Mouse (Mus musculus) liver, embryonic 13.5 days (tissue): ENCODE results near the gene Txnip. TPM values are rescaled to one million over a fixed set of nuclear protein-coding genes. Genes with fewer than 3 reads are reported as not detected.

Source experiments
- ATAC-seq: fragments of 200-750 bp; cut with Nextera tagmentation; 2 replicates; pipeline ENCODE4 v1.8.0; 2017; ENCODE audit warnings: low read depth, mild to moderate bottlenecking, moderate number of reproducible peaks, moderate library complexity
- DNase-seq: peaks from one replicate; pipeline ENCODE4 v3.0.0; 2022
- H3K27ac ChIP-seq: fragments of 300-500 bp; sonication (generic); 2 replicates; pipeline ENCODE4 v1.5.1; 2015; ENCODE audit warnings: moderate library complexity, mild to moderate bottlenecking, inconsistent platforms
- H3K27me3 ChIP-seq: fragments of 300-500 bp; sonication (generic); 2 replicates; pipeline ENCODE4 v1.6.1; 2015; ENCODE audit warnings: mild to moderate bottlenecking, inconsistent platforms
- H3K36me3 ChIP-seq: fragments of 300-500 bp; sonication (generic); 2 replicates; pipeline ENCODE4 v1.6.1; 2015; ENCODE audit warnings: mild to moderate bottlenecking, inconsistent platforms
- H3K4me1 ChIP-seq: fragments of 300-500 bp; sonication (generic); replicated peaks from 2 replicates; pipeline ENCODE4 v1.6.1; 2015; ENCODE audit warnings: inconsistent platforms
- H3K4me2 ChIP-seq: fragments of 300-500 bp; sonication (generic); 2 replicates; pipeline ENCODE4 v1.6.1; 2015; ENCODE audit warnings: inconsistent platforms, mild to moderate bottlenecking, moderate library complexity
- H3K4me3 ChIP-seq: fragments of 300-500 bp; sonication (generic); replicated peaks from 2 replicates; pipeline ENCODE4 v1.5.1; 2015; ENCODE audit warnings: mild to moderate bottlenecking, inconsistent platforms
- H3K9ac ChIP-seq: fragments of 300-500 bp; sonication (generic); 2 replicates; pipeline ENCODE4 v1.6.1; 2015; ENCODE audit warnings: mild to moderate bottlenecking, inconsistent platforms
- H3K9me3 ChIP-seq: fragments of 300-500 bp; sonication (generic); replicated peaks from 2 replicates; pipeline ENCODE4 v1.6.1; 2016; ENCODE audit warnings: inconsistent platforms
- WGBS: fragments of 180-500 bp; shearing (Covaris S2); methylation state at CpG from one replicate; pipeline ENCODE4 v1.1.7; 2015; ENCODE audit not compliant: insufficient replicate concordance; 5-methylcytosine and 5-hydroxymethylcytosine counted together
- polyA plus RNA-seq: library from polyadenylated mRNA; unstranded; fragments of >200 nt; fragmentation: Nextera tagmentation; extraction: Ambion mirVana; gene quantifications from 2 replicates; pipeline ENCODE4 v1.2.1, GENCODE M21; 2015

The Txnip gene
- polyA plus RNA-seq, 1 experiment from 2014 or later: 29.9 TPM

DNA sequence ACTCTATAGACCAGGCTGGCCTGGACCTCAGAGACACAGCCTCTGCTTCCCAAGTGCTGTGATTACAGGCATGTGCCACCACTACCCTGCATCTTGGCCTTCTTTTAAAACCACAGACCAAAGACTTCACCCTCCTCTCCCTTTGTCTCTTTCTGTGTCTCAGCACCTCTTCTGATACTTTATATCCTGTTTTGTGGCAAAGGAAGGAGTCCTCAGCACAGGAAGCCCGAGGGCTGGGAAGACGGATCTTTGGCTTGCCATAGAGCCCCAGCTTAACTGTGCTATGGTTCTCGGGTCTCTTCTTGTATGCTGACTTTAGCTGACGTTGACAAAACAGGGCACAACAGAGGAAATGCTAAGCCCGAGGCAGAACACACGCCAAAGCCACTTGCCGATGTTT, 12.9 kb downstream of the Txnip start:
- H3K4me3 ChIP-seq: no peak overlapping the region
- WGBS: 47% methylated on average over 7 of the region's 7 CpGs
- no peaks in the 10 kb centered on the region for H3K36me3 ChIP-seq
- ATAC-seq: no peak
- H3K9ac ChIP-seq: no peak overlapping the region
- H3K4me2 ChIP-seq: no peak overlapping the region
- H3K27ac ChIP-seq: peak overlapping the region; percentile 41; the same call in 1 of the 2 replicates
- peaks cover 48% of the 10 kb centered on the region for H3K4me1 ChIP-seq
- H3K27me3 ChIP-seq: no peaks in the 10 kb centered on the region
- no peaks in the 10 kb centered on the region for H3K9me3 ChIP-seq
- DNase-seq: no peak

GRCm38 (mm10) chr3:96571336-96571735, 13.6 kb downstream of the Txnip start:
- Histone ChIP-seq H3K9me3 (no peaks in the 10 kb centered on the region), H3K4me3 (no peak overlapping the region), H3K27me3 (no peaks in the 10 kb centered on the region), H3K36me3 (no peaks in the 10 kb centered on the region), H3K9ac (no peak overlapping the region), H3K4me1 (peaks cover 49% of the 10 kb centered on the region), H3K27ac (peak overlapping the region; percentile 55; the same call in 1 of the 2 replicates), H3K4me2 (no peak overlapping the region)
- ATAC-seq (no peak), DNase-seq (no peak)
- 59% methylated on average over 2 of the region's 2 CpGs for WGBS

- Histone ChIP-seq H3K4me1 (peaks cover 52% of the 10 kb centered on the region), H3K9ac (no peak overlapping the region)
- DNase-seq: no peak
Observed at GRCm38 (mm10) chr3:96571896-96572698, 14.3 kb downstream of the Txnip start.

DNA sequence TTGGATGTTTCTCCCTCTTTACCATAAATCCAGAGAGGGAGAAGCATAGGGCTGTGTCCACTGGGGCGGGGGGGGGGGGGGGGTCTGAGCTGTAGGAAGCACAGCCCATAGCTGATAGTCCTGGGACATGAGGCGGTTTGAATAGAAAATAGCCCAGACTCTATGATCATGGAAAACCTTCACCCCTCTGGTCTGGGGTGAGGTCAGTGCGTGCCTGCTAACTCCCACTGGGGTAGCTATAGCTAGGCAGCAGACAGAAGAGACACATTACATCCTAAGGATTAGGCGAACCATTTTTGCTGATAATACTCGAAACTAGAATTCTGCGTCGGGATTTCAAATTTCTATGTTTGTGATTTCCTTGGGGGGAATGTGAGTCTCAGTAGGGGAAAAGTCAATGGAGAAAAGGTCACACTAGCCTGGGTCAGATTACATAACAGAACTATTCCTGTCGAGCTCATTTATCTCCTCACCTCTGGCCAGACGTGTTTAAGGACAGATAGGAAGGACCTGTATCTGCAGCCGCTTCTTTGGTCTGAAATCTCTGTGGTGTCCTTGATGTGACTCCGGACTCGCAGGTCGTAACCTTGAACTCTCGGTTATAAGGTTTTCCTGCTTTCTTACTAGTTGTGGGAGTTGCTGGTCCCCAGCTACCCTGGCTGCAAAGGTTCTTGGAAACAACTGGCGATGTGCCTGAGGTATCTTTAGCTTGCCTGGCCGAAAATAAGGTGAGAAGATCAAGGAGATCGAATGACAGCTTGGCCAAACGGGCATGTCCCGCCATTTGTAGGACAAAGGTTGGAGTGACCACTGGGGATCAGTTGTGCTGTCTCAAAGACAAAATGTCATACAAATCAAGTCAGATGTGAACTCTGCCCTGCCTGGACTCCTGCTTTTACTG, 16.1 kb downstream of the Txnip start:
- no peaks in the 10 kb centered on the region for H3K36me3 ChIP-seq
- H3K4me2 ChIP-seq: no peak overlapping the region
- no peak overlapping the region for H3K9ac ChIP-seq
- no peak overlapping the region for H3K4me3 ChIP-seq
- no peak overlapping the region for H3K27ac ChIP-seq
- 57% methylated on average over 19 of the region's 19 CpGs for WGBS
- H3K4me1 ChIP-seq: peaks cover 57% of the 10 kb centered on the region
- H3K9me3 ChIP-seq: no peaks in the 10 kb centered on the region
- DNase-seq (no peak), ATAC-seq (no peak)
- H3K27me3 ChIP-seq: no peaks in the 10 kb centered on the region

More at GRCm38 (mm10) chr3:96571896-96572698, 14.3 kb downstream of the Txnip start:
- Histone ChIP-seq H3K4me3 (no peak overlapping the region), H3K4me2 (no peak overlapping the region), H3K27me3 (no peaks in the 10 kb centered on the region), H3K36me3 (no peaks in the 10 kb centered on the region), H3K27ac (peak overlapping the region; percentile 55; the same call in 1 of the 2 replicates), H3K9me3 (no peaks in the 10 kb centered on the region)
- 52% methylated on average over 16 of the region's 16 CpGs for WGBS
- ATAC-seq: no peak

DNA sequence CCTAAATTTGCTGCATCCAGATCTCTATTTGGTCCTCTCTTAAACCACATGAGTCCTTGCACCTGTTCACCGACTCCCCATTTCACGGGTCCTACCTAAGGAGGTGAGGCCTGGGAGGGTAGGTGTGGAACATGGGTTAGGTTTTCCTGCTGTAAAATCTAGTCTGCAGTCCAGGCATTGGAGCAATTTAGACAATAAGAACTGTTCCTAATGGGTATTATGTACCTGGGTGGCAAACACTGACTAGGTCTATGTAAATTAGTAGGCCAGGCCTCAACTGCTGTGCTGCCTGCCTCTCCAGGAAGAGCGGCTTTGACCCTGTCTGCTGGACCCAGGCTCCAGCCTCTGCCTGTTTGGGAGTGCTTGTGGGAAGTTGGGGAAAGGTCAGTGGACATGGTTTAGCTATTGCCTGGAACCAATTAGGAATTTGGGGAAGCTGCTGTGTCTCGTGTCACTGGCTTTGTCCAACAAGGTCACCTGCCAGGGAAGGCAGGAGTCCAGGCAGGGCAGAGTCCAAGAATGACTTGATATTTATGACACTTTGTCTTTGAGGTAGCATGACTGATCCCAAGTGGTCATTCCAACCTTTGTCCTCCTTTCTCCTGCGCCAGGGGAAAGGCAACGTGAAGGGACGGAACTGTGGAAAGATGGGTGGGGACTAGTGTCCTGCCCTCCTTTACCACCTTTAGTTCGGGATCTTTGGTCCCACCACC, 17.7 kb downstream of the Txnip start:
- H3K36me3 ChIP-seq: no peaks in the 10 kb centered on the region
- DNase-seq (no peak), ATAC-seq (no peak)
- H3K9ac ChIP-seq: no peak overlapping the region
- H3K27ac ChIP-seq: 0 out of 2 replicates have a peak overlapping the region, but pooled peaks have one; percentile 53
- H3K4me3 ChIP-seq: 0 out of 2 replicates have a peak overlapping the region, but pooled peaks have one; percentile 45
- WGBS: 84% methylated on average over 8 of the region's 8 CpGs
- peak overlapping the region; percentile 71 for H3K4me2 ChIP-seq
- no peaks in the 10 kb centered on the region for H3K9me3 ChIP-seq
- H3K4me1 ChIP-seq: peaks cover 68% of the 10 kb centered on the region
- H3K27me3 ChIP-seq: no peaks in the 10 kb centered on the region

- Histone ChIP-seq H3K4me2 (peak overlapping the region; percentile 71), H3K4me3 (peak overlapping the region; percentile 45), H3K9ac (peak overlapping the region; percentile 59), H3K9me3 (no peaks in the 10 kb centered on the region), H3K27ac (peak overlapping the region; percentile 53), H3K27me3 (no peaks in the 10 kb centered on the region), H3K36me3 (no peaks in the 10 kb centered on the region), H3K4me1 (peaks cover 72% of the 10 kb centered on the region)
- ATAC-seq: no peak
- 23% methylated on average over 14 of the region's 14 CpGs for WGBS
- DNase-seq: no peak
Observed at GRCm38 (mm10) chr3:96576005-96576658, 18.4 kb downstream of the Txnip start.

GRCm38 (mm10) chr3:96576690-96577541, 19.2 kb downstream of the Txnip start, which contains the start of gene Gm16253:
Gene Gm16253 (plus strand): TSS chr3:96576984.
- peak within 1 kb of the TSS; percentile 72 for H3K27ac ChIP-seq
- ATAC-seq: peak; percentile 85

DNA sequence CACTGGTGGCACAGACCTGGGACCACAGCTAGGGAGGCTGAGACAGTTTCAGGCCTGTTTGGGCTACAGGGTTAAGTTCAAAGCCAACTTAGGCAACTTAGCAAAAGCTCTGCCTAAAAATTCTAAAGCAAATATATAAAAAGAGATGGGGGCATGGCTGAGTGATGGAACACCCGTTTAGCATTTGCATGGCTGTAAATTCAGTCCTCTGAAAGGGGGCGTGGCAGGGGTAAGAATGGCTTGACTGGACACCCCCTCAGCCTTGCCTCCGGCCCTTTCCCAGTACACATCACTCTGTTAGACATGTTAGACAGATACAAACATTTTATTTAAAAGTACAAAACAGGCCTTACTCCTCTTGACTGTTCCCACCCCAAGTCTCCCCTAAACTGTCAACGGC, 19.8 kb downstream of the Txnip start:
- Histone ChIP-seq H3K4me2 (no peak overlapping the region), H3K4me3 (no peak overlapping the region), H3K4me1 (peaks cover 67% of the 10 kb centered on the region), H3K36me3 (no peaks in the 10 kb centered on the region), H3K27me3 (no peaks in the 10 kb centered on the region), H3K9ac (no peak overlapping the region), H3K27ac (peak overlapping the region; percentile 72), H3K9me3 (no peaks in the 10 kb centered on the region)
- DNase-seq (no peak), ATAC-seq (no peak)
- 59% methylated on average over 4 of the region's 4 CpGs for WGBS

More at GRCm38 (mm10) chr3:96576690-96577541, 19.2 kb downstream of the Txnip start, which contains the start of gene Gm16253:
- Histone ChIP-seq H3K4me3 (peak within 1 kb of the TSS; percentile 45), H3K9me3 (no peaks in the 10 kb centered on the region), H3K27me3 (no peaks in the 10 kb centered on the region), H3K36me3 (no peaks in the 10 kb centered on the region), H3K4me2 (peak within 1 kb of the TSS; percentile 71), H3K4me1 (peaks cover 67% of the 10 kb centered on the region), H3K9ac (peak within 1 kb of the TSS; percentile 59)
- DNase-seq: peak; percentile 76
- 18% methylated on average over 17 of the region's 17 CpGs for WGBS

DNA sequence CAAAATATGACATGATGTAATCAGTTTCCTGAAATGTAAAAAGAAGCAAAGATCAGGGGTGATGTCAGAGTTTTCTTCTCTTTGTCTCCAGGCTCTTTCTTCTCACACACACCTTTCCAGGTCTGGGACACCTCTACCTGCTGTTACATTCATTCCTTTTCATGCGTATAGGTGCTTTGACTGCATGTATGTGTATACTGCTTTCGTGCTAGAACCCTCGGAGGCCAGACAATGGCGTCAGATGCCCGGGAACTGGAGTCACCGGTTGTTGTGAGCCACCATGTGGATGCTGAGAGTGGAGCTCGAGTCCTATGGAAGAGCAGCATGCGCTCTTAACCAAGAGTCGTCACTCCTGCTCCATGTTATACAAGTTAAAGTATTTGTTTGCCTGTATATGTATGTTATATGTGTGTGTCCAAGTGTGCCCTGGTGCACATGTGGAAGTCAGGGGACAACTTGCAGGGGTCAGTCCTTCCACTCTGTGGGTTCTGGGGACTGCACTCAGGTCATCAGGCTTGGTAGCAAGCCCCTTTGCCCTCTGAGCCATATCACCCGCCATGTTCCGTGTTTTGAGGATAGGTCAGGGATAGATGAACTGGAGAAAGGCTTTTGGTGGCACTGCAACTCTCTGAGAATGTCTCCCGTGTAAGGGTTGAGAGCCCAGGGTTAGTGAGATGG, 20.9 kb downstream of the Txnip start:
- peak overlapping the region; percentile 15; the same call in 1 of the 2 replicates for H3K27ac ChIP-seq
- H3K27me3 ChIP-seq: no peaks in the 10 kb centered on the region
- H3K4me3 ChIP-seq: no peak overlapping the region
- ATAC-seq (no peak), DNase-seq (no peak)
- H3K4me1 ChIP-seq: peaks cover 60% of the 10 kb centered on the region
- no peak overlapping the region for H3K4me2 ChIP-seq
- H3K9me3 ChIP-seq: no peaks in the 10 kb centered on the region
- H3K9ac ChIP-seq: no peak overlapping the region
- H3K36me3 ChIP-seq: no peaks in the 10 kb centered on the region
- WGBS: 78% methylated on average over 12 of the region's 12 CpGs
